Mouse (Mus musculus): ENCODE results near the gene Hoxb8.

The Hoxb8 gene

DNA sequence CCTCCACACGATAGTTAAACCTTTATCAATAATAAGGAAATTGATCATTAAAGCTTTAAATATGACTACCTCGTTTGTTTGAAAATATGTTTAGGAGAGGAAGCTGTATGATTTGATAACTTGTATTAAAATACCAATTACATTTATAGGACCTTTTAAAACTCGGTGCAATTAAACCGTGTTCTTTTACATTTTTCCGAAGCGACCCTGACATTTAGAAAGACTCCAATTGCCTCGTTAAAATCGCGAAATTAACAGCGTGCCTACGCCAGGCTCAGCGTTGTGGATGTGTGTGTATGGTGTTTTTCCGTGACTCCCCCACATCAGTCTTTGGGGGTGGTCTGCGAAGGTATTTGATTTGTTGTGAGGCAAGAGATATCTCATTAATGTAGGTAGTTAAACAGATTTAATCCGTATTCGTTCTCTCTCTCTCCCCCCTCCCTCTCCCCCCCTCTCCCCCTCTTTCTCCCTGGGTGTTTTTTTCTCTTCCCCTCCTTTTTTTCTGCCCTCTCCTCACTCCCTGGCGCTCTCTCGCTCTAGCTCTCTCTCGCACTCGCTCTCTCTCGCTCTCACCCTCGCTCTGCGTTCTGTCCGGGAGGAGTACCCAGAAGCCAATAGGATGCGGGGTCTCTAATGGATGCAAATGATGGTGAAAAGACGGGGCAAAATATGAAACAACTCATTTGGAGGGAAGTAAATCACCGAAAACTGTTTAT lies at the start of gene Hoxb8:
TSS of gene Hoxb8 (plus strand) at position 51 of the 716 bp plus-strand sequence.
- DNase-seq (ENCODE audit: inconsistent ontology term) = no peak

GRCm38 (mm10) chr11:96234906-96235305 lies 46.8 kb upstream of the Hoxb8 start:
- peak; percentile 37 for DNase-seq (ENCODE audit: inconsistent ontology term)

- DNase-seq (ENCODE audit: inconsistent ontology term) = peak; percentile 24
Measured at GRCm38 (mm10) chr11:96240211-96240610, 41.5 kb upstream of the Hoxb8 start.

- no peak for DNase-seq (ENCODE audit: inconsistent ontology term)
Measured at GRCm38 (mm10) chr11:96250901-96251300, 30.8 kb upstream of the Hoxb8 start.

- no peak for DNase-seq (ENCODE audit: inconsistent ontology term)
Measured at GRCm38 (mm10) chr11:96251480-96252031, 30.1 kb upstream of the Hoxb8 start.

DNA sequence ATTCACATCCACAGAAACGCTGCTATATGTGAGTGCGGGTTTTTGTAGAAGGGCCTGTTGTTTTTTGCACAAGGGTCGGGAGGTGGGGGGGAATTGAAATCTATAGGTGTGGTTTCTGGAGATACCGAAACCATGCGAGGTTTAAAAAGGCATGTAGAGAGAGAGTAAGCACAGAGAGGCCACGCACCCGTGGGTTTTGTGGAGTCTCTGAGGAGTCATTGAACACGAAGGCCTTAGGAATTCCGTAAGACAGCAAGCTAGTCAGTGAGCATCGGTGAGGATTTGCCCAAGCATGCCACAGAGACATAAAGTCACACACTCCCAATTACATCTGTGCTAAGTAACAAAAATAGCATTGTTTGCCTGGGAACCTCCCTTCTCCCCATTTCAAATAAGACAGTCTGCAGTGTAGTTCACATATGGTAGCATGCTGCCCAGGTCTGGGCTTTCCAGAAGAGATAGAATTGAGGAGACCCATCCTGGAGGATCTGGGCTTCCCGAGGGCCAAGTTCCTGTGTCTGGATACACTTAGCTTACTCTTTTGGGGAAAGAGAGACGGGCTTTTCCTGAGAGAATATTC lies 29.1 kb upstream of the Hoxb8 start:
- DNase-seq (ENCODE audit: inconsistent ontology term) = no peak

DNA sequence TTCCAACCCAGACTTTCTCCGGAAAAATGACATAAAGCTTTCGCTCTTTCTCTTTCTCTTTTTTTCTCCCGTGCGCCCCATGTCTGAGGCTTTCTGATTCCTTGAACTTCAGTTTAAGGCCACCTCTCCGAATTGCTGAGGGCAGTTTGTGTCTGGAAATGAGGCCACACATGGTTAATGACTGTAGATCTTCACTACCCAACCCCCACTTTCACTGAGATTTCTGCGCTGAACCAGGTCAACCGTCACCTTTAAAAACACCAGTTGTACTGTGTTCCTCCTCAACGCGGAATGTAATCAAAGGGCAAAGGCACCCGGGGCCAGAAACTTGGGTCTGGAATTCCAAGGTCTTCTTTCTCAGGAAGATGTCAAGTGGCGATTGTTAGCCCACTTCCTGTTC lies 27.5 kb upstream of the Hoxb8 start:
- DNase-seq (ENCODE audit: inconsistent ontology term) = no peak

DNA sequence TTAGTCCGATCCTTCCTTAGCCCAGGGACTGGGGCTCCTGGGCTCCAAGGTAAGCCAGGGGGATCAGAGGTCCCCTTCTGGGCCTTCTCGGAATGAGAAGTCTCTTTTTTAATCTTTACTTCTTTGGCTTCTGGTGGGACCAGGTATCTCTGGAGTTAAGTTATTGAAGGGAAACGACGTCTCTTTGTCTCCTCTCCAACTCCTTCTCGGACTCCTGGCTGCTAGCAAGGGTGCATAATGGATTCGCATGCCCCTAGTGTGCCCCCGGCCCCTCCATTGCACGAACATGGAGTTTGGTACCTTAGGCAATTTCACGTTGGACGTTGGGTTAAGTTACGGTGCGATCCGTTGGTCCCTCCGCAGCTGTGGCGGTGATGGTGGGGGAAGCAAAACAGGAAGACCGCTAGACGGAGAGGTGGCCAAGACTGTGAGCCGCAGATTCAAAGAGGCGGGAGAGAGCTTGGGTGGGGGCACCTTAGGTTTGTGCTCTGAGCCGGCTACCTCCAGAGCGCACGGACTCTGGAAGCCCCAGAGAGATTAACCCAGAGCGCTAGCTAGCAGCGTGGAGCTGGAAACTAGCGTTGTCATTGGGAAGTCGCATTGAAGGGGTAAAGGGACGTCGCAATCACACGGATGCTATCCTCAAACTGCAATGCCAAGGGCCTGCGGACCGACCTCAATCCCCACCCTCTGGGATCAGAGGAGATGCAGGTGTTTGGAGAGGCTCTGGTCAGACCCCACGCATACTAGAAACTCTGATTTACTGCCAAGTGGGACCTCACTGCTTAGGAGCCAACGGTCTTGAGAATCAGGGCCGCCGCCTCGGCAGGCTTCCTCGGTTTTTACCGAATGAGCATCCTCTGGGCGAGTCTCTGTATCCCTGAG lies 26.4 kb upstream of the Hoxb8 start:
- DNase-seq (ENCODE audit: inconsistent ontology term) = no peak

GRCm38 (mm10) chr11:96255996-96256445 lies 25.7 kb upstream of the Hoxb8 start:
- no peak for DNase-seq (ENCODE audit: inconsistent ontology term)

GRCm38 (mm10) chr11:96257141-96257540 lies 24.6 kb upstream of the Hoxb8 start:
- DNase-seq (ENCODE audit: inconsistent ontology term) = no peak

GRCm38 (mm10) chr11:96259038-96259437 lies 22.7 kb upstream of the Hoxb8 start:
- DNase-seq (ENCODE audit: inconsistent ontology term) = no peak

DNA sequence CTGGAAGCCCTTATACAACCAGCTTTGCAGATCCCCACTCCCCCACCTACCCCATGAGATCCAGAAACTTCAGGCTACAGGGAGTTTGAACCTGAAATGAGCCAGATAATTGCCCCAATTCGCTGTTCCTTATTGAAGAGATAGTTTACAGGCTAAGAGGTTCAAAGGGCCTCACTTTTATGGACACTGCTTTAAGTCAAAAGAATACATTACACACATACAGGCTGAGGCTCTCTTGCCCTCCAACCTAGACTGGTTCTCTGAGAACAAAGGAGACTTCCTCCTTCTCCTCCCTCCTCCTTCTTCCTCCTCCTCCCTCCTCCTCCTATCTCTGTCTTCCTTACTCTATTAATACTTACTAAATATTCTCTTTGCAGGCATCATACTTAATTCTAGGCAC lies 22.2 kb upstream of the Hoxb8 start:
- no peak for DNase-seq (ENCODE audit: inconsistent ontology term)

DNA sequence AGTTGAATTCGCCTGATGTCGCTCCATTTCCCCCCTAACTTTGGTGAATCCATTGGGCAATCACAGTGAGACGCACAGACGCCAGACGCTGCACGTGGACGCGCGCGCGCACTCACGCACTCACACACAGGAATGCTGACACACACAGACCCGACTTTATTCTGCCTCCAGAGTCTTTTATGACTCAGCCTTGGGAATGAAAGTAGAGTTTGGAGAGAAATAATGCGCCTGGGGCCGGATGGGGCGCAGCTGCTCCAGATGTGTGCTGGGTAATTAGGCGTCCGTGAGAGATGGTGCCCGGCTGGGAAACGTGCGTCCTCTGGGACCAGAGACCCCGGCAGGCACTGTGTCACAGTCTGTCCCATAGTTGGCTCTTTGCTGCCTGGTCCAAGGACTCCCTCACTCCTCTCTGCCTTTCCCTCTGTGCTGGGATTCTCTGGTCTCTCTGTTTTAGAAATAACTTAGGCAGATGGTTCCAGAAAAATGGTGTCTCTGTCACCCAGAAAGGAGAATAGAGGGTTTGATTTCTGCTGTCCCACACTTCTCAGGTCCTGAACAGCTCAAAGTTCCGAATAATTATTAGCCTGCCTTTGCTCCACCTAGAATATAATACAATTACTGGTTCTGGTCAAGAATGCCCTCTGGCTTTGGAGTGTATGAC lies 21.3 kb upstream of the Hoxb8 start:
- peak; percentile 44 for DNase-seq (ENCODE audit: inconsistent ontology term)

- no peak for DNase-seq (ENCODE audit: inconsistent ontology term)
Measured at GRCm38 (mm10) chr11:96261323-96261890, 20.3 kb upstream of the Hoxb8 start.

GRCm38 (mm10) chr11:96262262-96262830 lies 19.4 kb upstream of the Hoxb8 start:
- no peak for DNase-seq (ENCODE audit: inconsistent ontology term)

- DNase-seq (ENCODE audit: inconsistent ontology term) = no peak
Measured at GRCm38 (mm10) chr11:96263636-96264389, 17.9 kb upstream of the Hoxb8 start.

- DNase-seq (ENCODE audit: inconsistent ontology term) = no peak
Measured at GRCm38 (mm10) chr11:96264390-96265020, 17.2 kb upstream of the Hoxb8 start.

DNA sequence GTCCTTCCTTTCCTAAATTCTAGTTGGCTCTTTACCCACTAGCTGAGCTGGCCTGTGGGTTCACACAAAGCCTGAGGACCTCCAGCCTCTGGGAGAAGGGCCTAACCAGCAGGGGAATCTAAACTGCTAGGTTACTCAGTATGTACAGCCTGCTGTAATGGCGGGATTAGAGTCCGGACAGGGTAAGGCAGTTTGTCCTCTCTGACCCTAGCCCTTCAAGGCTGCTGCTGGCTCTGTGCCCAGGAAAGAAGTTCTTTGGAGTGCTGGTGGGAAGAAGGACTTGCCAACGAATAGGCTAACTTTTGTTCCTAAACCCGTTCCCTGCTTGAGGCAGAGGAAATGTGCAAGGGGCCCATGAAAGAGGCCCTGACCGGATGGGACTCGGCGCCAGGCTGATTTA lies 15.8 kb upstream of the Hoxb8 start:
- DNase-seq (ENCODE audit: inconsistent ontology term) = no peak

DNA sequence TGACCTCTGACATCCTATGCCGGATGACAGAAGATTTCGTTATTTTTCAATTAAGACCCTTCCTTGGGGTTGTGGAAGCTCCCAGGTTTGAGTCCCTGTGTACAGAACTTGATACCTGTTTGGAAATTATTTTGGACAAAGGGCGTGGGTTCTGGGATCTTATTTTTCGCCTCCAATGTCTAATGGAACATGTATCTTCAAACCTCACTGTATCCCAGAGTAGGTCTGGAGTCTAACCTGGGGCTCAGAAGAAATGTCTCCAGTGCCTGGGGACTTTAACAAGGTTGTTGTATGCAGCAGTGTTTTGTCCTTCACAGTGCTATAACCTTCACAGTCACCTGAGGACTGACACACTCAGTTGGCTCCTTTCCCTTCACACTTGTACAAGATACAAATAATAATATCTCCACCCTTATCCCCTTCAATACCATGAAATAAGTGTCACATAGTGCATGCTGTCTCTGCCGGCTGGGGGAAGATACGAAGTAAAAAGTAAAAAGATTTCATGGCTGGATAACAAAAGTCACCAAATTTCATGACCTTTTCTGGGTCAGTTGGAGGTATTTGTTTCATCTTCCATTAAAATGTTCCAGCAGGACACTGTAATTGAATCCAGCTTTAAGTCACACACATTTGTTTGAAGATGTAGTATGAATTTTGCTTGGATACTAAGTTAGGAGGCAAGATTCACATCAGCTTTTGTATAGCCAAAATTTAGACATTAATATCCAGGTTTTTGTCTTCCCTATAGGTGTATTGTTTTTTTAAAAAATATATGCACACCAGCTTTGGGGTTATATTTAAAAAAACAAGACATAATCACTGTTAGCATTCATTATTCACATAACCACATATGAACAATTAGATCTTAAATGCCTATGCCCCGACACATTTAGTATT lies 14.4 kb upstream of the Hoxb8 start:
- no peak for DNase-seq (ENCODE audit: inconsistent ontology term)

Data from Muller cell, postnatal 12 days (primary cell).